Mouse (Mus musculus) bone marrow macrophage, adult 2 months (primary cell): ENCODE measurements around the gene Ralgps1.

Source experiments
- CTCF ChIP-seq: IDR thresholded peaks from 2 replicates; pipeline ENCODE4 v1.5.1; 2012; ENCODE audit warnings: low read depth, mild to moderate bottlenecking, low read length, moderate library complexity
- POLR2A ChIP-seq: IDR thresholded peaks from 2 replicates; pipeline ENCODE4 v1.6.1; 2012; ENCODE audit warnings: mild to moderate bottlenecking, low read depth, low read length, borderline replicate concordance

- TF ChIP-seq CTCF (no peak), POLR2A (no peak)
Measured at GRCm38 (mm10) chr2:33138491-33138890, 232.8 kb downstream of the Ralgps1 start.
